ENCODE assay signal across 11 mouse cellular contexts in the genomic region with DNA sequence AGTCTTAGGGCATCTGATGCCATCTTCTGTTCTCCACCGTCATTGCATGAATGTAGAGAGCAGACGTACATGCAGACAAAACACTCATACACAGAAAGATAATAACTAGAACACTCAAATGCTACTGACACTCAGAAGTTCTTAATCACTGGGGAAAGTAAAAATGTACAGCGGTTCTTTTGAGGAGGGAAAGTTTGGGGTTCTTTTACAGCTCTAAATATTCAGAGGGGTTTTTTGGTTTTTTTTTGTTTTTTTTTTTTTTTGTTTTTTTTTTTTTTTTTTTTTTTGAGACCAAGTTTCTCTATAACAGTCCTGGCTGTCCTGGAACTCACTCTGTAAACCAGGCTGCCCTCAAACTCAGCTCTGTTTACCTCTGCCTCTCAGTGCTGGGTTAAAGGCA. TPM values are rescaled to one million over a fixed set of nuclear protein-coding genes. Genes with fewer than 3 reads are reported as not detected.
DNase-seq lines count a peak whose midpoint lies in the region; ATAC-seq and TF ChIP-seq lines count a peak whose summit lies in the region.
"Had no signal": no experiment of that assay in that cellular context is flagged by ENCODE, and none has a peak within 500 bp of the region (broad histone marks: within the 10 kb centered on the region; RNA-seq: fewer than 3 reads in every experiment).

No protein-coding gene starts in this region.

- no peak overlapping the region for H3K27ac ChIP-seq in hindbrain, embryonic 12.5 days
- H3K27ac ChIP-seq in hindbrain, embryonic 14.5 days: no peak overlapping the region
- H3K27ac ChIP-seq in embryonic facial prominence, embryonic 12.5 days: no peak overlapping the region
- H3K27ac ChIP-seq in liver, embryonic 14.5 days: no peak overlapping the region

- 93% methylated on average over 3 of the region's 3 CpGs for WGBS in hindbrain, embryonic 12.5 days
- WGBS in hindbrain, embryonic 14.5 days: 91% methylated on average over 3 of the region's 3 CpGs
- WGBS in embryonic facial prominence, embryonic 12.5 days: 89% methylated on average over 3 of the region's 3 CpGs
- 75% methylated on average over 3 of the region's 3 CpGs for WGBS in liver, embryonic 14.5 days (ENCODE audit: insufficient replicate concordance)

- no peak for TF ChIP-seq CTCF in liver, embryonic 14.5 days (IDR thresholded peaks at IDR 0.05; ENCODE audit: low read depth)

- no peak for DNase-seq in hindbrain, embryonic 14.5 days (ENCODE audit: low spot score)
- DNase-seq in CD4-positive helper T cell, adult 2 months (ENCODE audit: low read depth, low spot score): peak; percentile 19
- DNase-seq in liver, embryonic 14.5 days (ENCODE audit: low read depth in 3 of 3, low spot score in 3 of 3): no peak
- DNase-seq in gastrocnemius, postnatal 36 days: no peak
- no peak for DNase-seq in cerebellum, postnatal 4 days (ENCODE audit: low spot score in 2 of 2)
- DNase-seq: kidney, adult 11 months; layer of hippocampus, postnatal 36 days; lung, postnatal 4 days had no signal

- no peaks in the 10 kb centered on the region for H3K9me3 ChIP-seq in hindbrain, embryonic 12.5 days (replicated peaks)
- no peaks in the 10 kb centered on the region for H3K9me3 ChIP-seq in hindbrain, embryonic 14.5 days (ENCODE audit: control insufficient read depth, low read length)
- H3K9me3 ChIP-seq in embryonic facial prominence, embryonic 12.5 days: no peaks in the 10 kb centered on the region
- H3K9me3 ChIP-seq in liver, embryonic 14.5 days (ENCODE audit: control insufficient read depth, low read length): no peaks in the 10 kb centered on the region

- no peaks in the 10 kb centered on the region for H3K27me3 ChIP-seq in hindbrain, embryonic 12.5 days
- H3K27me3 ChIP-seq in hindbrain, embryonic 14.5 days (ENCODE audit: control insufficient read depth, insufficient read depth, low read length): no peaks in the 10 kb centered on the region
- no peaks in the 10 kb centered on the region for H3K27me3 ChIP-seq in embryonic facial prominence, embryonic 12.5 days
- no peaks in the 10 kb centered on the region for H3K27me3 ChIP-seq in liver, embryonic 14.5 days (ENCODE audit: control insufficient read depth, insufficient read depth, low read length)

- H3K4me3 ChIP-seq in hindbrain, embryonic 12.5 days: peak overlapping the region; percentile 95; the same call in 1 of the 2 replicates
- no peak overlapping the region for H3K4me3 ChIP-seq in hindbrain, embryonic 14.5 days (replicated peaks; ENCODE audit: low read length)
- 0 out of 2 replicates have a peak overlapping the region, but pooled peaks have one; percentile 93 for H3K4me3 ChIP-seq in embryonic facial prominence, embryonic 12.5 days
- H3K4me3 ChIP-seq in liver, embryonic 14.5 days (ENCODE audit: insufficient read depth in 1 of 2, low read depth in 2 of 2, low read length in 2 of 2): no peak overlapping the region

- no peak overlapping the region for H3K9ac ChIP-seq in hindbrain, embryonic 12.5 days
- no peak overlapping the region for H3K9ac ChIP-seq in hindbrain, embryonic 14.5 days
- peak overlapping the region; percentile 15; the same call in 1 of the 2 replicates for H3K9ac ChIP-seq in embryonic facial prominence, embryonic 12.5 days
- H3K9ac ChIP-seq in liver, embryonic 14.5 days (replicated peaks): no peak overlapping the region

- H3K36me3 ChIP-seq in hindbrain, embryonic 12.5 days: peaks cover 49% of the 10 kb centered on the region
- H3K36me3 ChIP-seq in hindbrain, embryonic 14.5 days (replicated peaks; ENCODE audit: control insufficient read depth, insufficient read depth): peaks cover 52% of the 10 kb centered on the region
- H3K36me3 ChIP-seq in embryonic facial prominence, embryonic 12.5 days: peaks cover 47% of the 10 kb centered on the region
- peaks cover 13% of the 10 kb centered on the region for H3K36me3 ChIP-seq in liver, embryonic 14.5 days (replicated peaks; ENCODE audit: control insufficient read depth, insufficient read depth, low read depth)

- intact Hi-C loops in gastrocnemius, postnatal 36 days (cut with DNase I): no loop called here

- peaks cover 18% of the 10 kb centered on the region for H3K4me1 ChIP-seq in hindbrain, embryonic 12.5 days
- H3K4me1 ChIP-seq in hindbrain, embryonic 14.5 days (replicated peaks; ENCODE audit: control insufficient read depth, insufficient read depth, low read length): peaks cover 11% of the 10 kb centered on the region
- peaks cover 17% of the 10 kb centered on the region for H3K4me1 ChIP-seq in embryonic facial prominence, embryonic 12.5 days
- H3K4me1 ChIP-seq in liver, embryonic 14.5 days (replicated peaks; ENCODE audit: control insufficient read depth in 2 of 2, insufficient read depth in 2 of 2, low read length in 1 of 2): peaks cover 9% of the 10 kb centered on the region in 2 experiments

- no peak for ATAC-seq in hindbrain, embryonic 12.5 days (ENCODE audit: low FRiP score)
- no peak for ATAC-seq in hindbrain, embryonic 14.5 days (ENCODE audit: low FRiP score)
- ATAC-seq in embryonic facial prominence, embryonic 12.5 days (ENCODE audit: insufficient number of reproducible peaks, insufficient read depth, low FRiP score, low TSS enrichment): no peak
- no peak for ATAC-seq in liver, embryonic 14.5 days (ENCODE audit: insufficient read depth)
- no peak for ATAC-seq in monocyte, adult 5-6 weeks (replicated peaks; ENCODE audit: insufficient number of reproducible peaks, low FRiP score, low TSS enrichment, poor library complexity, severe bottlenecking)

- H3K4me2 ChIP-seq in hindbrain, embryonic 12.5 days (replicated peaks): no peak overlapping the region
- H3K4me2 ChIP-seq in hindbrain, embryonic 14.5 days (replicated peaks): no peak overlapping the region
- 0 out of 2 replicates have a peak overlapping the region, but pooled peaks have one; percentile 94 for H3K4me2 ChIP-seq in embryonic facial prominence, embryonic 12.5 days (replicated peaks)
- H3K4me2 ChIP-seq in liver, embryonic 14.5 days (ENCODE audit: low read depth): peak overlapping the region; percentile 11

- TF ChIP-seq EP300 in liver, embryonic 14.5 days (IDR thresholded peaks at IDR 0.05; ENCODE audit: low read depth): no peak

RNA-seq across cellular contexts. Expression of gene Mlf2, which starts 1.9 kb away (rescaled TPM):
- polyA plus RNA-seq in hindbrain, embryonic 12.5 days (2016; fragmentation: Nextera tagmentation; extraction: Ambion mirVana): 462 and 488 TPM in 2 replicates
- 577 and 614 TPM in 2 replicates for polyA plus RNA-seq in hindbrain, embryonic 14.5 days (2014; fragmentation: Nextera tagmentation; extraction: Ambion mirVana)
- 419 and 427 TPM in 2 replicates for polyA plus RNA-seq in embryonic facial prominence, embryonic 12.5 days (2016; fragmentation: Nextera tagmentation; extraction: Ambion mirVana)
- 85.0 and 96.5 TPM in 2 replicates for polyA plus RNA-seq in liver, embryonic 14.5 days (2012; rRNA removed)
- 98.1 and 116 TPM in 2 replicates for polyA plus RNA-seq in liver, embryonic 14.5 days (2014; fragmentation: Nextera tagmentation; extraction: Ambion mirVana)
- total RNA-seq in monocyte, adult 5-6 weeks (2017): 46.8 to 65.2 TPM (median 56.4 TPM) in 3 replicates
- 100 to 1,000 TPM; 201 to 209 TPM for total RNA-seq in gastrocnemius, postnatal 36 days (2021)

RNA-seq across cellular contexts. Expression of gene Ptms, which starts 13.2 kb away (rescaled TPM):
- 637 and 707 TPM in 2 replicates for polyA plus RNA-seq in hindbrain, embryonic 12.5 days (2016; fragmentation: Nextera tagmentation; extraction: Ambion mirVana)
- 674 and 707 TPM in 2 replicates for polyA plus RNA-seq in hindbrain, embryonic 14.5 days (2014; fragmentation: Nextera tagmentation; extraction: Ambion mirVana)
- polyA plus RNA-seq in embryonic facial prominence, embryonic 12.5 days (2016; fragmentation: Nextera tagmentation; extraction: Ambion mirVana): 390 and 395 TPM in 2 replicates
- 109 and 131 TPM in 2 replicates for polyA plus RNA-seq in liver, embryonic 14.5 days (2012; rRNA removed)
- 29.7 and 39.7 TPM in 2 replicates for polyA plus RNA-seq in liver, embryonic 14.5 days (2014; fragmentation: Nextera tagmentation; extraction: Ambion mirVana)
- total RNA-seq in monocyte, adult 5-6 weeks (2017): 89.3 to 145 TPM (median 115 TPM) in 3 replicates
- total RNA-seq in gastrocnemius, postnatal 36 days (2021): 100 to 1,000 TPM; 101 to 129 TPM

RNA-seq across cellular contexts. Expression of gene Lag3, which starts 21.6 kb away (rescaled TPM):
- polyA plus RNA-seq in hindbrain, embryonic 12.5 days (2016; fragmentation: Nextera tagmentation; extraction: Ambion mirVana): 1.9 and 2.1 TPM in 2 replicates
- 2.1 and 2.8 TPM in 2 replicates for polyA plus RNA-seq in hindbrain, embryonic 14.5 days (2014; fragmentation: Nextera tagmentation; extraction: Ambion mirVana)
- 3.1 and 4.1 TPM in 2 replicates for polyA plus RNA-seq in embryonic facial prominence, embryonic 12.5 days (2016; fragmentation: Nextera tagmentation; extraction: Ambion mirVana)
- polyA plus RNA-seq in liver, embryonic 14.5 days (2012; rRNA removed): 0.10 and 0.11 TPM in 2 replicates
- 0.17 TPM in 1 of 2 replicates, not detected in the other for polyA plus RNA-seq in liver, embryonic 14.5 days (2014; fragmentation: Nextera tagmentation; extraction: Ambion mirVana)
- 0.68 TPM in 1 of 3 replicates, not detected in the others for total RNA-seq in monocyte, adult 5-6 weeks (2017)
- under 1 TPM in 1 of 2 experiments, not detected in 1; 0.25 TPM for total RNA-seq in gastrocnemius, postnatal 36 days (2021)

RNA-seq across cellular contexts. Expression of gene Cops7a, which starts 32.2 kb away (rescaled TPM):
- 99.5 and 101 TPM in 2 replicates for polyA plus RNA-seq in hindbrain, embryonic 12.5 days (2016; fragmentation: Nextera tagmentation; extraction: Ambion mirVana)
- polyA plus RNA-seq in hindbrain, embryonic 14.5 days (2014; fragmentation: Nextera tagmentation; extraction: Ambion mirVana): 92.4 and 93.1 TPM in 2 replicates
- 119 and 121 TPM in 2 replicates for polyA plus RNA-seq in embryonic facial prominence, embryonic 12.5 days (2016; fragmentation: Nextera tagmentation; extraction: Ambion mirVana)
- polyA plus RNA-seq in liver, embryonic 14.5 days (2012; rRNA removed): 57.8 and 62.6 TPM in 2 replicates
- polyA plus RNA-seq in liver, embryonic 14.5 days (2014; fragmentation: Nextera tagmentation; extraction: Ambion mirVana): 51.5 and 52.6 TPM in 2 replicates
- 7.6 to 25.6 TPM (median 21.5 TPM) in 3 replicates for total RNA-seq in monocyte, adult 5-6 weeks (2017)
- 100 to 1,000 TPM in 1 of 2 experiments, 10 to 100 TPM in 1; 98.3 to 107 TPM for total RNA-seq in gastrocnemius, postnatal 36 days (2021)

RNA-seq across cellular contexts. Expression of gene Cd4, which starts 45.1 kb away (rescaled TPM):
- polyA plus RNA-seq in hindbrain, embryonic 12.5 days (2016; fragmentation: Nextera tagmentation; extraction: Ambion mirVana): 0.06 TPM in 1 of 2 replicates, not detected in the other
- 0.27 and 0.35 TPM in 2 replicates for polyA plus RNA-seq in hindbrain, embryonic 14.5 days (2014; fragmentation: Nextera tagmentation; extraction: Ambion mirVana)
- polyA plus RNA-seq in embryonic facial prominence, embryonic 12.5 days (2016; fragmentation: Nextera tagmentation; extraction: Ambion mirVana): 0.09 and 0.39 TPM in 2 replicates
- polyA plus RNA-seq in liver, embryonic 14.5 days (2012; rRNA removed): 0.07 and 0.10 TPM in 2 replicates
- polyA plus RNA-seq in liver, embryonic 14.5 days (2014; fragmentation: Nextera tagmentation; extraction: Ambion mirVana): 0.03 TPM in 1 of 2 replicates, not detected in the other
- total RNA-seq in monocyte, adult 5-6 weeks (2017): 3.1 to 5.2 TPM (median 4.0 TPM) in 3 replicates
- 1 to 10 TPM in 1 of 2 experiments, not detected in 1; 2.8 TPM for total RNA-seq in gastrocnemius, postnatal 36 days (2021)

Comparison
In these comparisons a context has a peak if more than half of its experiments do, and no peak if none do; other contexts are left out.
1. H3K4me3 ChIP-seq: peak in hindbrain, embryonic 12.5 days (single experiment) and embryonic facial prominence, embryonic 12.5 days (single experiment); none in hindbrain, embryonic 14.5 days (single experiment) and liver, embryonic 14.5 days (0 of 2).
2. H3K4me2 ChIP-seq: peak in embryonic facial prominence, embryonic 12.5 days (single experiment) and liver, embryonic 14.5 days (single experiment); none in hindbrain, embryonic 12.5 days (single experiment) and hindbrain, embryonic 14.5 days (single experiment).